Mouse (Mus musculus) layer of hippocampus, adult 9-11 months (tissue): ENCODE data around the gene Olfr370.

ENCODE experiments used
- DNase-seq: peaks from one replicate; pipeline ENCODE4 v3.0.0; 2022

Olfr370 gene

GRCm38 (mm10) chr8:83576516-83576895 is 40.9 kb downstream of the Olfr370 start:
- DNase-seq = no peak

- no peak for DNase-seq
These were observed 41.3 kb downstream of the Olfr370 start for GRCm38 (mm10) chr8:83576921-83577320.

GRCm38 (mm10) chr8:83577384-83577791 is 41.8 kb downstream of the Olfr370 start:
- no peak for DNase-seq

GRCm38 (mm10) chr8:83578131-83579055 is 42.8 kb downstream of the Olfr370 start:
- no peak for DNase-seq

GRCm38 (mm10) chr8:83579676-83580075 is 44.1 kb downstream of the Olfr370 start:
- DNase-seq = no peak

GRCm38 (mm10) chr8:83580826-83581225 is 45.2 kb downstream of the Olfr370 start:
- DNase-seq = no peak

GRCm38 (mm10) chr8:83582226-83582625 is 46.6 kb downstream of the Olfr370 start:
- DNase-seq = no peak

- no peak for DNase-seq
These were observed 47.7 kb downstream of the Olfr370 start for GRCm38 (mm10) chr8:83583236-83583635.

- DNase-seq = no peak
These were observed 49.2 kb downstream of the Olfr370 start for GRCm38 (mm10) chr8:83584771-83585170.

GRCm38 (mm10) chr8:83585333-83585732 is 49.8 kb downstream of the Olfr370 start:
- DNase-seq = no peak

- no peak for DNase-seq
These were observed 52.1 kb downstream of the Olfr370 start for GRCm38 (mm10) chr8:83587644-83588043.

GRCm38 (mm10) chr8:83588886-83589285 is 53.3 kb downstream of the Olfr370 start:
- no peak for DNase-seq

GRCm38 (mm10) chr8:83590488-83591023 is 55.0 kb downstream of the Olfr370 start:
- no peak for DNase-seq

- DNase-seq = no peak
These were observed 57.1 kb downstream of the Olfr370 start for GRCm38 (mm10) chr8:83592682-83593081.

- DNase-seq = no peak
These were observed 58.0 kb downstream of the Olfr370 start for GRCm38 (mm10) chr8:83593325-83594166.

- DNase-seq = peak; percentile 98
These were observed 58.8 kb downstream of the Olfr370 start for GRCm38 (mm10) chr8:83594167-83595049.
